Mouse (Mus musculus): ENCODE measurements around the gene Atg16l2. TPM values are rescaled to one million over a fixed set of nuclear protein-coding genes. Genes with fewer than 3 reads are reported as not detected.

Atg16l2 gene
- polyA plus RNA-seq, 1 experiment from 2014 or later: 21.5 TPM

GRCm38 (mm10) chr7:101223501-101223900 is 78.5 kb downstream of the Atg16l2 start:
- H3K9ac ChIP-seq: no peak overlapping the region

GRCm38 (mm10) chr7:101216724-101217123 is 85.3 kb downstream of the Atg16l2 start:
- H3K9ac ChIP-seq: no peak overlapping the region
- H3K36me3 ChIP-seq: no peaks in the 10 kb centered on the region
- H3K9me3 ChIP-seq (replicated peaks): no peaks in the 10 kb centered on the region
- no peak for ATAC-seq (ENCODE audit: insufficient number of reproducible peaks, low FRiP score, low TSS enrichment, low read depth)
- no peak overlapping the region for H3K27ac ChIP-seq (replicated peaks)
- no peaks in the 10 kb centered on the region for H3K27me3 ChIP-seq
- no peak overlapping the region for H3K4me3 ChIP-seq (replicated peaks)
- H3K4me1 ChIP-seq: no peaks in the 10 kb centered on the region
- whole genome bisulfite sequencing: 75% methylated on average over 2 of the region's 2 CpGs
- no peak overlapping the region for H3K4me2 ChIP-seq (replicated peaks)

More at GRCm38 (mm10) chr7:101223501-101223900, 78.5 kb downstream of the Atg16l2 start:
- ATAC-seq (ENCODE audit: insufficient number of reproducible peaks, low FRiP score, low TSS enrichment, low read depth): no peak
- WGBS: 89% methylated on average over 2 of the region's 2 CpGs
- Histone ChIP-seq H3K27ac (replicated peaks) (no peak overlapping the region), H3K9me3 (replicated peaks) (no peaks in the 10 kb centered on the region), H3K4me1 (no peaks in the 10 kb centered on the region), H3K4me3 (replicated peaks) (no peak overlapping the region), H3K36me3 (no peaks in the 10 kb centered on the region), H3K4me2 (replicated peaks) (no peak overlapping the region), H3K27me3 (no peaks in the 10 kb centered on the region)

- H3K4me1 ChIP-seq: no peaks in the 10 kb centered on the region
- H3K9me3 ChIP-seq (replicated peaks): no peaks in the 10 kb centered on the region
- WGBS: 76% methylated on average over 3 of the region's 3 CpGs
- no peak overlapping the region for H3K4me2 ChIP-seq (replicated peaks)
- H3K9ac ChIP-seq: no peak overlapping the region
- no peaks in the 10 kb centered on the region for H3K27me3 ChIP-seq
- no peak overlapping the region for H3K27ac ChIP-seq (replicated peaks)
- ATAC-seq (ENCODE audit: insufficient number of reproducible peaks, low FRiP score, low TSS enrichment, low read depth): no peak
- H3K4me3 ChIP-seq (replicated peaks): no peak overlapping the region
- no peaks in the 10 kb centered on the region for H3K36me3 ChIP-seq
These were observed 88.4 kb downstream of the Atg16l2 start for GRCm38 (mm10) chr7:101213515-101214263.

Other genes starting within 250 kb of the Atg16l2 start
- gene Fchsd2, start 209.4 kb downstream of the Atg16l2 start, polyA plus RNA-seq (2015; fragmentation: Nextera tagmentation; extraction: Ambion mirVana): 19.6 and 21.9 TPM in 2 replicates
- gene Stard10, start 14.8 kb upstream of the Atg16l2 start, polyA plus RNA-seq (2015; fragmentation: Nextera tagmentation; extraction: Ambion mirVana): 33.9 and 34.2 TPM in 2 replicates
- gene Arap1, start 45.8 kb upstream of the Atg16l2 start, polyA plus RNA-seq (2015; fragmentation: Nextera tagmentation; extraction: Ambion mirVana): 82.5 and 82.8 TPM in 2 replicates
- gene Gm45837, start 108.6 kb upstream of the Atg16l2 start, polyA plus RNA-seq (2015; fragmentation: Nextera tagmentation; extraction: Ambion mirVana): 3.4 and 9.6 TPM in 2 replicates
- gene Pde2a, start 119.4 kb upstream of the Atg16l2 start, polyA plus RNA-seq (2015; fragmentation: Nextera tagmentation; extraction: Ambion mirVana): 10.0 and 12.5 TPM in 2 replicates

Data from embryonic facial prominence, embryonic 15.5 days (tissue).